Mouse (Mus musculus): ENCODE results near the gene Trim9. TPM values are rescaled to one million over a fixed set of nuclear protein-coding genes. Genes with fewer than 3 reads are reported as not detected.

The Trim9 gene
- polyA plus RNA-seq, 1 experiment from 2014 or later = 27.4 TPM

GRCm38 (mm10) chr12:70196341-70196740, 151.1 kb downstream of the Trim9 start:
- Histone ChIP-seq H3K27me3 (ENCODE audit: control insufficient read depth, insufficient read depth, low read length) (no peaks in the 10 kb centered on the region), H3K9ac (ENCODE audit: low read length) (no peak overlapping the region), H3K4me1 (ENCODE audit: control insufficient read depth, insufficient read depth, low read length) (no peaks in the 10 kb centered on the region), H3K4me2 (ENCODE audit: low read depth) (no peak overlapping the region), H3K36me3 (ENCODE audit: control insufficient read depth, insufficient read depth, low read length) (no peaks in the 10 kb centered on the region), H3K27ac (ENCODE audit: low read depth, low read length) (no peak overlapping the region), H3K4me3 (ENCODE audit: low read depth, low read length) (no peak overlapping the region), H3K9me3 (ENCODE audit: control insufficient read depth, low read length) (no peaks in the 10 kb centered on the region)
- no peak for DNase-seq (ENCODE audit: low spot score)
- WGBS = 90% methylated on average over 5 of the region's 5 CpGs
- ATAC-seq (ENCODE audit: insufficient read depth, low FRiP score, low TSS enrichment) = no peak

DNA sequence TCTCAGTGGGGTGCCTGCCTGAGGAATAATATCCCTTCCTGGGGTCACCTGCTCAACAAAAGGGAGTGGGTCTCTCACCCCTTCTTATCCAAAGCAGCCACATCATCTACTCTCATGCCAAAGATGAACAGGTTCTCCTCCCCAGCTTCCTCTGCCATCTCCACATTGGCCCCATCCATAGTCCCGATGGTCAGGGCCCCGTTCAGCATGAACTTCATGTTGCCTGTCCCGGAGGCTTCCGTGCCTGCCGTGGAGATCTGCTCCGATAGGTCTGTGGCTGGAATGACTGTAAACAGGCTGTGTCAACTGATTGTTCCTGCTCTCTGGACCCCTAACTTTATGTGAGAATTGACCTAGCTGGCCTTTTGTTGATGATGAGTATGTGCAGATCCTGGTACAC, 152.0 kb downstream of the Trim9 start:
- DNase-seq (ENCODE audit: low spot score) (no peak), ATAC-seq (ENCODE audit: insufficient read depth, low FRiP score, low TSS enrichment) (no peak)
- Histone ChIP-seq H3K4me1 (ENCODE audit: control insufficient read depth, insufficient read depth, low read length) (no peaks in the 10 kb centered on the region), H3K4me2 (ENCODE audit: low read depth) (no peak overlapping the region), H3K9me3 (ENCODE audit: control insufficient read depth, low read length) (no peaks in the 10 kb centered on the region), H3K27me3 (ENCODE audit: control insufficient read depth, insufficient read depth, low read length) (no peaks in the 10 kb centered on the region), H3K9ac (ENCODE audit: low read length) (no peak overlapping the region), H3K27ac (ENCODE audit: low read depth, low read length) (no peak overlapping the region), H3K4me3 (ENCODE audit: low read depth, low read length) (no peak overlapping the region), H3K36me3 (ENCODE audit: control insufficient read depth, insufficient read depth, low read length) (no peaks in the 10 kb centered on the region)
- 93% methylated on average over 6 of the region's 6 CpGs for WGBS

Other genes with a start within 250 kb of the Trim9 start
- 16.6 and 20.1 TPM in 2 replicates for gene Nin, start 233.9 kb downstream of the Trim9 start, polyA plus RNA-seq (2014; fragmentation: Nextera tagmentation; extraction: Ambion mirVana)
- gene Abhd12b, start 193.5 kb downstream of the Trim9 start, polyA plus RNA-seq (2014; fragmentation: Nextera tagmentation; extraction: Ambion mirVana) = not detected in 2 replicates
- gene Pygl, start 116.1 kb downstream of the Trim9 start, polyA plus RNA-seq (2014; fragmentation: Nextera tagmentation; extraction: Ambion mirVana) = 6.0 and 7.4 TPM in 2 replicates
- 120 and 127 TPM in 2 replicates for gene Tmx1, start 105.5 kb upstream of the Trim9 start, polyA plus RNA-seq (2014; fragmentation: Nextera tagmentation; extraction: Ambion mirVana)

Measured in neural tube, embryonic 11.5 days (tissue).